Mouse (Mus musculus): ENCODE measurements around the gene Uck1. TPM values are rescaled to one million over a fixed set of nuclear protein-coding genes. Genes with fewer than 3 reads are reported as not detected.
A peak's percentile ranks its signal among the peaks of the same experiment; 100 is the strongest.

Uck1 gene
- total RNA-seq, 4 experiments from 2014 or later: 42.9 to 51.6 (median 49.4) TPM

DNA sequence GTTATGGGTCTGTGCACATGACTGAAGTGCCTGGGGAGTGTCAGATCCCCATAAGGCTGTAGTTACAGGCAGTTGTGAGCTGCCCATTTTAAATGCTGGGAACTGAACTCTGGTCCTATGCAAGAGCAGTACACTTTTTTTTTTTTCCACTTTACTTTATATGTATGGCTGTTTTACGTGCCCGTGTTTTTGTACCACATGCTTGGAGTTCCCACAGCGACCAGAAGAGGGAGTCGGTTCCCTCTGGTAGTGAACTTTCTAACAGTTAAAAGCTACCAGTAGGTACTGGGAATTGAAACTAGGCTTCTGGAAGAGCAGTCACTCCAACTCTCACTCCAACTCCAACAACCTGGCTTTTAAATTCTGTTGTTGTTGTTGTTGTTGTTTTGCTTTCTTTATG, 676 bp upstream of the Uck1 start:
- DNase-seq (ENCODE audit: low spot score in 2 of 2): no peak

DNA sequence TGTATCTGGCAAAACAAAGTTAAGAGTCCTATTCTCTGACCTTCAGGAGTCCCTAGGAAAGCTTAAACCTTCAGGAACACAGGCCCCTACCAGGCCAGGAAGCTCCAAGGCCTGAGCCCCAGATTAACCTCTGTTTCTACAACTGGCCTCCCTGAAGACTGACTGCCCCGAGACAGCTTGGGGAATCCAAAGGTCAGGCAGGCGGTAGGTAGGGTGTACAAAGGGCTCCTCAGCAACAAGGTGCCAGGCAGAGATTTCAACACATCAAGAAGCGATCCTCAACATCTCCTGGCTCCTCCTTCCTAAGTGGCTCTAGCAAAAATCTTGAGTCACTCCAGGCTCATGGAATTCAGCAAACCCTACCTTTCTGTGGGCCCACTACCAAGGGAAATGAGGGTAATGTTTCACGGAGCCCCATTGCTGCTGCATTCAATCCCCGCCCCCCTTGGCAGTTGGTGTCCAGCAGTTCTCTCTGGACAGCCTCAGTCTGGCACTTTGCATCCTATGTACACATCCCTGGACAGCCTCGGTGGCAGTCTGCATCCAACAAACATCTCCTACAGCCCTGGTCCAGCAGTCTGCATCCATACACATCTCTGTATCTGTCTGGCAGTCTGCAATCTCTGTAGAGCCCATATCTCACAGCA, 949 bp downstream of the Uck1 start:
- DNase-seq (ENCODE audit: low spot score in 2 of 2): no peak

DNA sequence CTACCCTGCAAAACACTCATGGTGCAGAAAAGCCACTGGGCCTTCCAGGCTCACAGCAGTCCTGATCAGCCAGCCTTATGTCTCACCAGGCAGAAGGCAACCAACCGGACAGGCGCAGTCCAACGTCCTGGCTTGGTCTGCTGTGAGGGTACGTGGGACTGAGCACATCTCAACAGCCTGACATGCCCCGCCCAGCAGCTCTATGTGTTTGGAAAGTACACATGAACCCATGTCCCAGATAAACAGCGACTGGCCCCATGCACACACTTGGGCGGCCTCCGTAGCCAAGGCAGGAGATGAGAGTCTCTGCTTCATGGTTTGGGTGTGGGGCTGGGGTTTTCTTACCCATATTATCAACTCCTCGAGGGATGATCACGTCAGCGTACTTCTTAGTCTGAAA, 3.7 kb downstream of the Uck1 start:
- no peak for DNase-seq (ENCODE audit: low spot score in 2 of 2)

DNA sequence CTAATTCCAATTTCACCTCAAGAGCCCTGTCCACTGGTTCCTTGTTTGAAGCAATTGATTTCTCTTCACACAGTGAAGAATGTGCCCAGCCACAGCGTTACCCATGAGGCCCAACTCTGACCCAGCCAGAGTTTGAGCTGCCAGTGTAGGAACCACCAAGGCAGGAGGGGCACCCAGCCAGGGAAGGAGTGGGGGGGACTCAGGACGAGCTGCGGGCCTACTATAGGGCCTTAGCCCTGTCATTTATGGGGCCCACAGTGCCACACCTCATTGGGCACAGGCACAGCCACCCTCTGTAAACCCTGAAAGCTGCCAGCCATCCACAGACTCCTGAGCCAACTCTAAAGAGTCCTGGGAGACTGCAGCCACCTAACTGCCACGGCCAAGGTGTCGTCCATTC, 5.4 kb downstream of the Uck1 start:
- DNase-seq (ENCODE audit: low spot score in 2 of 2): no peak

DNA sequence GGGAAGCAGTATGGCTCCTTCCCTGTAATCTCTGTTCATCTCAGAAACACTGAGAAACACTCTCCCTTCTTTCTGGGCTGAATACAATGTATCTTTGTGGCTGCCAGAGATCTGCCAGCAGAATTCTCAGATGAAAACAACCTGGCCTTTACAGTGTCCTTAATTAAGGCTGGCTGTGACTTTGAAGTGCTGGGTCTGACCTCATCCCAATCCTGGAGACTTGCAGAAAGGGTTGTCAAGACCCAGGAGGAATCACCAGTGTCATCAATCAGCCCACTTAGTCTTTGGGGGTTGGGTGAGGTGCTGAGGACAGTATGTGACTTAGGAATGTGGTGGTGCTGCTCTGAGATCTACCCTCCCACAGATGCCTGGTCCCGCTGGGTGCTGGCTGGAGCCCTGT, 6.6 kb downstream of the Uck1 start:
- no peak for DNase-seq (ENCODE audit: low spot score in 2 of 2)

DNA sequence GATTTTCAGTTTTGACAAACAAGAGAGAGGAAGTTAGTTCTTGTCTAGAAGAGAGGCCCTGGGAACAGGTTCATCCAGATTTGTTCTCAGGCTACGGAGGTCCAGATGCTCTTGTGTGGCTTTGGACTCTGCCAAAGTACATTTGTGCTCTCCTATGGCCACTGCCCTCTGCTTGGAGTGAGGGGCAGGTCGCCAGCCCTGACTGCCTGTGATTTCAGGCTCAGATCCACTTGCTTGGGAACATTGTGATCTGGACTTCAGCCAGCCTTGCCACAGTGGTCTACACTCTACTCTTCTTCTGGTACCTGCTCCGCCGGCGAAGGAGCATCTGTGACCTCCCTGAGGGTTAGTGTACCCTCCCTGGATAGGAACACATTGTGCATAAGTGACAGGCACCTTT, 7.3 kb downstream of the Uck1 start:
- DNase-seq (ENCODE audit: low spot score in 2 of 2): no peak

DNA sequence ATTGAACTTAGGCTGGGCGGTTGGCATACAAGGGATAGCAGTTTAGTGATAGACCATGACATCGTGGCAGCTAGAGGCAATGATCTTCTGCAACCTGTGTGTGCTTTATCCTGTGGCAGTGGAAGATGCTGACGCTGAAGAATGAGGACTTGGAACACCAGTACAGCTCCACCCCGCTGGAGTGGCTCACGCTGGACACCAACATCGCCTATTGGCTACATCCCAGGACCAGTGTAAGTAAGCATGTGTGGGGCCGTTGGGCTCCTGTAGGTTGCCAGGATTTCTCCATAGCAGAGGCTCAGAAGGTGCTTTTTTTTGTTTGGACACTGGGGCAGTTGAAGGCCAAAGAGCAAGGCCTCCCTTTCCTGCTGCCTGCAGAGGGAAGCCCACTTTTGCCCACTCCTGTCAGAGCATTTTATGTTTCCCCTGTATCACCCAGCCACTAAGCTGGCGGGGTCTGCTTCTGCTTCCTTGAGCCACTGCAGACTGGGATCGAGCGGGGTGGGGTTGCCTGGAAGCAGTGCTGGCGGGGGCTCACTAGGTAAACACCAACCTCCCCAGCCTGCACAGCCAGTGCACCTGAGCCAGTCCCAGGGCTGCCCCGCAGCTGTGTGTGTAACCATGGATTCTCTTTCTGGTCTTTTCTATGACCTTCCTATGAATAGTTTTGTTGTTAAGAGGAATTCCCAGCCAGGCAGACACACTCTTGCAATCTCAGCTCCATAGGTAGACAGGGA, 8.0 kb downstream of the Uck1 start:
- DNase-seq (ENCODE audit: low spot score in 2 of 2): no peak

DNA sequence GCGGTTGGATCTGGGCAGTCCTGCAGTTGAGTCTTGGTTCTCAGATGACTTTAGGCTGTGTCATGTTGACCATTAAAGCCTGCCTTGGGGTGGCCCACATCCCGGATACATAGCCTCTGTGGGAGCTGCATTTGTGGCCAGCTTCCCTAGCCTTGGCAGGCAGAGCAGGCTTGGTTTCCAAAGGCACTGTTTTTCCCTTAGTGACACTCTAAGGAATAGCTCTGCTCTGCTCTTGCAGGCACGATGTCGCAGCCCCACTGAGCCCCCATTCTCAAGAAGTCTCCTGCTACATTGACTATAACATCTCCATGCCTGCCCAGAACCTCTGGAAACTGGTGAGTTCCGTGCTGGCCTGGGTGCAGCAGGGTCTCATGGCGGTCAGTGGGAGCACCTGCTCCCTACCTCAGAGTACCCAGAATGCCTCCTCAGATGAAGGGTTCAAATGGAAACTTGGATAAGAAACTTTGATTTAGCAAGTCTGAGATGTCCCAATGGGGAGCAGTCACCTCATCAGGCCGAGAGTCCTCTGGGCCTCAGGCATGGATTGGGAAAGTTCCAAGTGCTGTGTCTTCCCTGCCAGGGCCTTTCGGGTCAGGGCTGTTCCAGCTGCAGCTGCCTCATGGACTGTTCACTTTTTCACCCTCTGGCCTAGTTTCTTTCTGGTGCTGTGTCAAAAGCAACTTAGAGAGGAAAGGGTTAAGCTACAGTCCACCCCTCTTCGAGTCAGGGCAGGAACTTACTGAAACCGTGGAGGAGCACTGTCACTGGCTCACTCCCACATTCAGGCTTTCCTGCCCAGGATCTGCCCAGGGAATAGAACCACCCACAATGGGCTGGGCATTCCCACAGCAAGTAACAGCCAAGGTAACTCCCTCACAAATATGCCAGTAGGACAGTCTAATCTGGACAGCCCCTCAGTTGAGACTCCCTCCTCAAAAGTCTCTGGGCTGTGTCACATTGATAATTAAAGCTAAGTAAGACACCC, 11.3 kb downstream of the Uck1 start:
- DNase-seq (ENCODE audit: low spot score in 2 of 2): no peak

DNA sequence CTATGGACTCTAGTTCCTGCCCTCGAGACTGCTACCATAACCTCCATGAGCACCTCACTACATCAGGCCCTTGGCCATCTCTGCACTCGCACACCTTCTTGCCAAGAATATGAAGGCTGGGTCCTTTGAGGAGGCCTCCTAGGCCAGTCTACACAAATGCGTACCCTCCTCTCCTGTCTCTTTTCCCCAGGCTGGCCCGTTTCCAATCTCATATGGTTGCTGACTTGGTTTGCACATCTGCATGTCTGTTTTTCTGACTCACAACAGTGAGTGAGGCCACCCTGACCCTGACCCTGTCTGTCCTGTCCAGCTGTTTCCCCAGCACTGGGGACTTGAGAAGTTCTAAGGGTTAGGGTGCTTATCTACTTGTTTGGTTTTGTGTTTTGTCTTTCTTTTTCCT, 13.2 kb downstream of the Uck1 start:
- DNase-seq (ENCODE audit: low spot score in 2 of 2): no peak

DNA sequence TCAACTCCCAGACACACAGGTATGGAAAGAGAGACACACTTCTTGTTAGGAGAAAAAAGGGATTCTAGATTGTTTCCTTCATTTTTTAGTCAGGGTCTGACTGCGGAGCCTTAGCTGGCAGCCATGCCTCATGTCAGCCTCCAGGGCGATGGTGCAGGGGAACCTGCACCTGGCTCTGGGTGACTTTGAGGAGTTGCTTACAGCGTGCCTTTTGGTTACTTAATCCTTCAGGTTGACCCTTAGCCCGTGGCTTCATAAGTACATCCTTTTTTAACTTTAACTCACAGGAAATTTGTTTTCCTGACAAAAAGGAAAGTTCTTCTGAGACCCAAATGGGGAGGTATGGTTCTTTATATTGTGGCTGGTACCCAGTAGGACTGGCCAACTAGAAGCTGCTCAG, 17.0 kb downstream of the Uck1 start:
- DNase-seq (ENCODE audit: low spot score in 2 of 2): no peak

DNA sequence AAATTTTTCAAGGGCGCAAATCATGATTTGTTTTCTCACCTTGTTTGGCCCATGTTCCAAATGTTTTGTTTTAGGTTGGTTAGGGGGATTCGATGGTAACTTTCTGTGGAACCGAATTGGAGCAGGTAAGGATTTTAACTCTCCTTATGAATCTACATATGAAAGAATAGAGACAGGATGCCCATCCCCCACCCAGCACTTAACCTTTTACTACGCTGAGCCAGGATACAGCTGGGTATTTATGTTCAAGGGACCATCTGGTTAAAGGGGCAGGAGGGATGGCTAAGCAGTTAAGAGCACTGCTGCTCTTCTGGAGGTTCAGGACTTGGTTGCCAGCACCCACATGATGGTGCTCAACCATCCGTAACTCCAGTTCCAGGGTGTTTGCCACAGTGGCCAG, 19.4 kb downstream of the Uck1 start:
- no peak for DNase-seq (ENCODE audit: low spot score in 2 of 2)

DNA sequence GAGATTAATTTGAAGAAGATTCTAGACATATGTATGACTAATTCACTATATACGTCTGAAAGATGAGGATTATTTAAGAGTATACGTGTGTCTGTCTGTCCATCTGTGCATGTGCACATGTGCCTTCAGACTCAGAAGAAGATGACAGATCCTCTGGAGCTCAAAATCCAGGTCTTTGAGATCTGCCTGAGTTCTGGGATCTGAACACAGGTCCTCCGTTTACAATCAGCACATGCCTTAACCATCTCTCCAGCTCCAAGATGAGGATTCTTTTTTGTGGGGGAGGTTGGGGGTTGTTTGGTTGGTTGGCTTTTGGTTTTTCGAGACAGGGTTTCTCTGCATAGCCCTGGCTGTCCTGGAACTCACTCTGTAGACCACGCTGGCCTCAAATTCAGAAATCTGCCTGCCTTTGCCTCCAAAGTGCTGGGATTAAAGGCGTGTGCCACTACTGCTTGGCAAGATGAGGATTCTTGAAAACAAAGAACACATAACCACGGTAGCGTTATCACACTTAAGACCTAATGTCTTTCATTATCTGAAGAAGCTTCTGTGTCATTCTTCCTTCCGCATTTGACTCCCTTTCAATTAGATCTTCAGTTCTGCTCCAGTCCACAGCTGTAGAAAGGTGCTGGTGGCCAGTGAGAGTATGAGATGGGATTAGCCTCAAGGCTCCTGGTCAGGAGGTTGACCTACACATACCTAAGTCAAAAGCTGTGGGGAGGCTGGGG, 21.1 kb downstream of the Uck1 start:
- DNase-seq (ENCODE audit: low spot score in 2 of 2): no peak

DNA sequence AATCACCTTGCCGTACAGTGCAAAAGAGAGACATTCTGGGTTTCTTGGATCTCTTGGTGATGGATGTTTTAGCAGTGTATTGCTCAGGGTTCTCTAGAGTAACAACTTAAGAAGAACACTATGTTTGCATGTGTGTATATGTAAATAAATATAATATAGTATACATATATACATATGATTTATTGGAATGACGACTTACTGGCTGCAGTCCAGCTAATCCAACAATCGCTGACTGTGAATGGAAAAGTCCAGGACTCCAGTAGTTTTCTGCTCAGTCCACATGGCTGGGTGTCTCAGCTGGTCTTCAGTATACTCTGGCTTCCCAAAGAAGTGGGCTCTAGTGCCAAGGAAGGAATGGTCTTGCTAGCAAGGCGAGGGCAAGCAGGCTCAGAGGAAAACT, 22.4 kb downstream of the Uck1 start:
- no peak for DNase-seq (ENCODE audit: low spot score in 2 of 2)

DNA sequence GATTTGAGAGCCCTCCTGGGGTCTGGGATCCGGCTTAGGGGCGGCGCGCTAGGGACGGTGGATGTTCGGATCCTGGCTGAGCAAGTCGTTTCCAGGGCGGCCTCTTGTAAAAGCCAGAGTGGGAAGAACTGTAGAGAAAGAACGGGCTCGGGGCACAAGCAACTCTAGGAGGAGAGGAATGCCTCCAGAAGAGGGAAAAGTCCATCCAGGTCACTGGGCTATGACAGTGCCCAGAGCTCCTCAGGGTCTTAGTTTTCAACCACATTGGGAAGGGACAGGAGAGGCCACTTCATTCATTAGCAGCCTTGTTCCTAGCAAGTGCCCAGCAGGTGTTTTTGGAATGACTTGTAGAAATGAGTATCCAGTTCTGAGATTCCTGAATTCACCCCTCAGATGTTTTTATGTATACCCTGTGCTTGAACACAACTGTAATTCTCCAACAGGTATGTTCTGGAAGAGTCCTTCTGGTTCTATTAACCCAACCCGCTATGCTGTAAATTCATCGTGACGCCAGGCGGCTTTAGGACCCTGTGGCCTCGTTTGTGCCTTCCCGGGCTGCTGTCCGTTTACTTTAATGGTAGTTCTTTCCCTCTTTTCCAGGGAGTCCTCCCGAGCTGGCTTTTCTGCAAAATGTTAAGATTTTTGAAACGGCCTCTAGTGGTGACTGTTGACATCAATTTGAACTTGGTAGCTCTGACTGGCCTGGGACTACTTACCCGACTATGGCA, 23.0 kb downstream of the Uck1 start:
- DNase-seq (ENCODE audit: low spot score in 2 of 2): no peak

DNA sequence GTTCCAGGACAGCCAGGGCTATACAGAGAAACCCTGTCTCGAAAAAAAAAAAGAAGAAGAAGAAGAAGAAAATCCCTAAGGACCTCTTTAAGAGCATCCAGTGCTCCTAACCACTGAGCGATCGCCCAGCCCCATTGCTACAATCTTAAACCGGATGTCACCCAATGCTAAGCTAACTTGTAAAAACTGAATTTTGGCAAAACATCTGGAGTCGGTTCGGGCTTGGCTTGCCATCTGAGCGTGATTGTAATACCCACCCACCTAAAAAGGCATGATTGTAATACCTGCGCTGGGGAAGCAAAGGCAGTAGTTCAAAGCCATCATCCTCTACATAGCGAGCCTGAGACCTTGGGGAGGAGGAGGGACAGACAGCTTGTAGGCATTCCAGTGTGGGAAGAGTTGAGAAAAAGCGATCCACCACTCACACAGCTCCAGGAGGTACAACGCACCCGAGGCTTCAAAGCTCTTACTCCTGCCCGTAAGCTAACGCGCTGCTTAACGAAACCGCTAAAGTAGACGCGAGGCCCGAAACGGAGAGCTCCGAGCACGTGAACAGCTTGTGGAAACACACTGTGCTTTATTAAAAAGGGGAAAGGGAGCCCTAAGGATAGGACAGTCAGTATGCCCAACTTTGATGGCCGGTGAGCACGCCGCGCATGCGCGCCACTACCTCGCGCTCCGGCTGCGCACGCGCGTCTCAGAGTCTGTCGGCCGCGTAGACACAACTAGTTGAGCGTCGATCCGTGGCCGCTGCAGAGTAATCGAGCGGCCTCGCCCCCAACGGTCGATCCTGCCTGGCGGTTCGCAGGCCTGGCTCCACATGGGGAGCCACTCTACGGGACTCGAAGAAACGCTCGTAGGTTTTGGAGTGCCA, 23.8 kb downstream of the Uck1 start, which contains the start of gene Pomt1:
TSS of gene Pomt1 (plus strand) at position 705 of the 874 bp plus-strand sequence.
- DNase-seq (ENCODE audit: low spot score in 2 of 2): peak; percentile 84 to 89

DNA sequence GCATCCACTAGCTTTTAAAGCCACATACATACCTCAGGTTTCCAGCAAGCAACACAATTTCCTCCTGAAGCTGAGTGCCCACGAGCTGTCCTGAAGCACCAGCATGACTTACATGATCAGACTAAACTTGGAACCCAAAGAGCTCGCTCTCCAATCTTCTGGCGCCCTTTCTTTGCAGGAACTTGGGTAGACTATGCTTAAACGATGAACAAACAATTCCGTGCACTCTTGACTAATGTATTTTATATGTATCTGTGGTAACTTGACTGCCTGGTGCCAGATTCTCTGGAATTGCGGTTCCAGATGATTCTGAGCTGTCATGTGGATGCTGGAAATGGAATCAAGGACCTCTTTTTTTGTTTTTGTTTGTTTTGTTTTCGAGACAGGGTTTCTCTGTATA, 24.5 kb downstream of the Uck1 start:
- no peak for DNase-seq (ENCODE audit: low spot score in 2 of 2)

DNA sequence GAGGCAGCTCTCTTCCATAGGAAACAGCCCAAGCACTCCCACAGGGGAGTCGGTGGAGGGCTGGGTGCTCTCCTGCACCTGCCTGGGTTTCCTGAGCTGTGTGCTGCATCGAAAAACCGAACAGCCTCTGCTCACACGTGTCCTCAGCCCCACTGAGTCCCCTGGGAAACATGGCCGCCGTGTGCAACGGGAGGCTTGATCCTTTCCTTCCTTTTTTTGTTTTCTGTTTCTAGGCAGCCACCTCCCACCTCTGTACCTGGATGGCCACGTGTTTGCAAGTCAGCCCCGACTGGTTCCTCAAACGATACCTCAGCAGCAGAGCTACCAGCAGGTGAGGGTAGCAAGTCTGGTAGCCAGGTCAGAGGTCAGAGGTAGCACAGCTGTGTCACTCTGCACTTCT, 37.9 kb downstream of the Uck1 start:
- DNase-seq (ENCODE audit: low spot score in 2 of 2): no peak

DNA sequence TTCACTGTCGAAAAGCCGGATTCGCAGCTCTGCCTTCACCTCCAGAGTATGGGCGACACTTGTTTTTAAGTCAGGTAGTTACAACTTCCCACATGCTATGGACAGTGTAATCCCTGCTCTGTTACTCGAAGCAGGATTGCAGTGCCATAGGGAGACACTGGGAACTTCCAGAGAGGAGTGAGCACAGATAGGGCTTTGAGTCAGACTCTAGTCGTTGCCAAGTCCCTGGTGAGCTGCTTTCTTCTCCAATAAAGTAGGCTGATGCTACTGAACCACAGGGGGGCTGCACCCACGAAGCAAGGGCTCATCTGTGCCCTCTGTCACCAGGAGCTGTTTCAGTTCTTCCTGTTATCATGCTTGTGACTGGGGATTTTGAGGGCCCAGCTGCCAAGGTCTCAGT, 38.4 kb downstream of the Uck1 start:
- no peak for DNase-seq (ENCODE audit: low spot score in 2 of 2)

DNA sequence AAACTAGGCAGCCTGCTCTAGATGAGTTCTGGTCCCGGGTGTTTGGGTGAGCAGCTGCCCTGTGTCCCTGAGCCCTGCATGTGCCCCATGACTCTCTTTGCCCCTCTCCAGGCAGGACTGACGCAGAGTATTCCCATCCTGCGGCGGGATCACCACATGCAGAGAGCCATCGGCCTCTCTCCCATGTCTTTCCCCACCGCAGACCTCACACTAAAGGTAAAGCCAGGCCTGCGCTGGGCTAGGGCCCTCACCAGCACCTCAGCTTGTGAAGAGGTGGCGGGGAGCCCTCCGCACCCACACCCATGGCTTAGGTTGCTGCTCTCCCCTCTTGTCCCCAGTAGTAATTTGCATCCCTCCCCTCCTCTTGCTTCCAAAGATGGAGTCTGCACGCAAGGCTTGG, 39.0 kb downstream of the Uck1 start:
- DNase-seq (ENCODE audit: low spot score in 2 of 2): no peak

DNA sequence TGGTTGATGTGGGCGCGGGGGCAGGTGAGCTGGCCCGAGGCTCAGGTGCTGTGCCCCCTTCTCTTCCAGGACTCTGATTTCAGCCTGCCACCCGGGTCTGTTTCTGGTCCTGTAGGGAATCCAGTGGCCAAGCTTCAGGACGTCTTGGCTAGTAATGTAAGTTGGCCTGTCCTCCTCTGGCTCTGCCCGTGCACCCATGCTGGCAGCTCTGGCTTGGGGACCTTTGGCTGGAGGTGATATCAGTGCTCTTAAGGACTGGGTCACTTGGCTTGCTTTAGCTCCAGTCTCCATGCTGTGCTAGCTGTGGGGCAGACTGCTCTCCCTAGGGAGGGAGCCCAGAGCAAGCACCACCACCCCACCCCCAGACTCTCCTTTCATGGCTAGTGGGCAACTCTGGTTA, 39.9 kb downstream of the Uck1 start:
- DNase-seq (ENCODE audit: low spot score in 2 of 2): no peak

All from left cerebral cortex, adult 8-10 months (tissue).